In genomic region chr3:142316138-142316740, GRCm38 (mm10) we compare ENCODE assay signal across 18 mouse cellular contexts.
DNase-seq lines count a peak whose midpoint lies in the region; ATAC-seq and TF ChIP-seq lines count a peak whose summit lies in the region.
"Had no signal": no experiment of that assay in that cellular context is flagged by ENCODE, and none has a peak within 500 bp of the region (broad histone marks: within the 10 kb centered on the region; RNA-seq: fewer than 3 reads in every experiment).

No protein-coding gene starts in this region.

- peaks cover 28% of the 10 kb centered on the region for H3K79me3 ChIP-seq in C2C12 (ENCODE audit: low read depth)

- 67% methylated on average over 2 of the region's 2 CpGs for WGBS in heart, embryonic 13.5 days
- 37% methylated on average over 2 of the region's 2 CpGs for WGBS in kidney, embryonic 16.5 days

- intact Hi-C loops in heart, postnatal 14 days (cut with DNase I): loop anchor here (5.0 kb wide), 1 partner anchor 76 kb away; no protein-coding TSS in a partner anchor

- H3K27ac ChIP-seq in heart, embryonic 13.5 days (replicated peaks): peak overlapping the region; percentile 44; the same call in 1 of the 2 replicates
- no peak overlapping the region for H3K27ac ChIP-seq in kidney, embryonic 16.5 days (ENCODE audit: low read length)
- H3K27ac ChIP-seq: forebrain, embryonic 12.5 days; macrophage; stomach, embryonic 15.5 days had no signal

- no peak for DNase-seq in heart, postnatal 14 days
- DNase-seq in kidney, postnatal 10 days: no peak
- peak; percentile 72 for DNase-seq in fat pad, adult 2 months (ENCODE audit: extremely low read depth, low read depth, low spot score)
- DNase-seq in adrenal gland, postnatal 36 days: no peak
- DNase-seq: cerebellum, postnatal 10 days; gastrocnemius, postnatal 14 days; heart, postnatal 4 days; left cerebral cortex, postnatal 4 days; lung, embryonic 14.5 days; right cerebral cortex, postnatal 14 days had no signal

- no peak overlapping the region for H3K4me2 ChIP-seq in heart, embryonic 13.5 days
- H3K4me2 ChIP-seq in kidney, embryonic 16.5 days (replicated peaks; ENCODE audit: low read depth, low read length): no peak overlapping the region
- H3K4me2 ChIP-seq: forebrain, embryonic 12.5 days; liver, embryonic 11.5 days; lung, embryonic 14.5 days; stomach, embryonic 15.5 days had no signal

- H3K27me3 ChIP-seq in heart, embryonic 13.5 days (replicated peaks): no peaks in the 10 kb centered on the region
- no peaks in the 10 kb centered on the region for H3K27me3 ChIP-seq in kidney, embryonic 16.5 days (ENCODE audit: insufficient read depth, low read length)
- no peaks in the 10 kb centered on the region for H3K27me3 ChIP-seq in C2C12 (ENCODE audit: control insufficient read depth, insufficient read depth, insufficient read length)
- H3K27me3 ChIP-seq: forebrain, embryonic 12.5 days; stomach, embryonic 15.5 days had no signal

- H3ac ChIP-seq in C2C12 (ENCODE audit: control insufficient read depth, insufficient read length, low read depth): no peak overlapping the region

- no peak overlapping the region for H3K9ac ChIP-seq in heart, embryonic 13.5 days
- no peak overlapping the region for H3K9ac ChIP-seq in kidney, embryonic 16.5 days (replicated peaks; ENCODE audit: low read length)
- H3K9ac ChIP-seq: forebrain, embryonic 12.5 days; lung, embryonic 14.5 days; stomach, embryonic 15.5 days had no signal

- no peak for ATAC-seq in heart, embryonic 13.5 days (ENCODE audit: extremely low read depth, insufficient number of reproducible peaks, low FRiP score, low TSS enrichment)
- peak; percentile 57; the same call in 1 of the 2 replicates for ATAC-seq in kidney, embryonic 16.5 days (ENCODE audit: low FRiP score, low TSS enrichment)
- ATAC-seq: intestine, postnatal 0 days had no signal

- no peaks in the 10 kb centered on the region for H3K9me3 ChIP-seq in heart, embryonic 13.5 days
- H3K9me3 ChIP-seq in kidney, embryonic 16.5 days (ENCODE audit: low read length): no peaks in the 10 kb centered on the region
- H3K9me3 ChIP-seq: forebrain, embryonic 12.5 days; stomach, embryonic 15.5 days had no signal

- TF ChIP-seq CTCF in C2C12 (IDR thresholded peaks at IDR 0.05; ENCODE audit: control insufficient read depth, insufficient read depth, insufficient read length): no peak

- peaks cover 60% of the 10 kb centered on the region for H3K79me2 ChIP-seq in C2C12 (ENCODE audit: control insufficient read depth, insufficient read depth)

- peaks cover 46% of the 10 kb centered on the region for H3K4me1 ChIP-seq in heart, embryonic 13.5 days
- no peaks in the 10 kb centered on the region; the same call in 1 of the 2 replicates for H3K4me1 ChIP-seq in kidney, embryonic 16.5 days (ENCODE audit: insufficient read depth, low read length)
- H3K4me1 ChIP-seq: stomach, embryonic 15.5 days had no signal

- H3K36me3 ChIP-seq in heart, embryonic 13.5 days: peaks cover 7% of the 10 kb centered on the region
- H3K36me3 ChIP-seq in kidney, embryonic 16.5 days (ENCODE audit: insufficient read depth, low read length): 0 out of 2 replicates have a peak, but pooled peaks cover 4% of the 10 kb centered on the region
- H3K36me3 ChIP-seq in C2C12 (ENCODE audit: control insufficient read depth, insufficient read depth): peaks cover 11% of the 10 kb centered on the region
- H3K36me3 ChIP-seq: forebrain, embryonic 12.5 days; stomach, embryonic 15.5 days had no signal

- H3K4me3 ChIP-seq in heart, embryonic 13.5 days: no peak overlapping the region
- no peak overlapping the region for H3K4me3 ChIP-seq in kidney, embryonic 16.5 days (ENCODE audit: low read length)
- no peak overlapping the region for H3K4me3 ChIP-seq in C2C12 (ENCODE audit: insufficient read depth, poor library complexity, severe bottlenecking)
- H3K4me3 ChIP-seq: forebrain, embryonic 12.5 days; stomach, embryonic 15.5 days had no signal

TF ChIP-seq in C2C12, 6 proteins besides CTCF, POLR2A, EP300 and RAD21:
- TF ChIP-seq MYOD1 (IDR thresholded peaks at IDR 0.05; ENCODE audit: control insufficient read depth, insufficient read length, low read depth) (no peak), USF1 (IDR thresholded peaks at IDR 0.05; ENCODE audit: low read depth) (no peak), MAX (IDR thresholded peaks at IDR 0.05) (peak; percentile 20), CEBPB (IDR thresholded peaks at IDR 0.05; ENCODE audit: low read depth) (peak; percentile 38), FOSL1 (IDR thresholded peaks at IDR 0.05; ENCODE audit: insufficient read depth, low read length, poor library complexity, severe bottlenecking) (no peak), MYOG (IDR thresholded peaks at IDR 0.05; ENCODE audit: control insufficient read depth, extremely low read depth, insufficient read length) (no peak)
